Mouse (Mus musculus) midbrain, embryonic 14.5 days (tissue): ENCODE data around the gene Epb41. TPM values are rescaled to one million over a fixed set of nuclear protein-coding genes. Genes with fewer than 3 reads are reported as not detected.

Source experiments
- ATAC-seq: fragments of 200-750 bp; cut with Nextera tagmentation; 2 replicates; pipeline ENCODE4 v1.8.0; 2017; ENCODE audit warnings: moderate number of reproducible peaks, moderate library complexity; ENCODE audit not compliant: low FRiP score, low TSS enrichment
- DNase-seq: peaks from one replicate; pipeline ENCODE4 v3.0.0-alpha.2; 2015
- H3K27ac ChIP-seq: fragments of 300-500 bp; sonication (generic); replicated peaks from 2 replicates; pipeline ENCODE4 v1.5.1; 2014; ENCODE audit warnings: mild to moderate bottlenecking, low read depth, low read length, moderate library complexity
- H3K27me3 ChIP-seq: fragments of 300-500 bp; sonication (generic); 2 replicates; pipeline ENCODE4 v1.6.1; 2014; ENCODE audit warnings: low read length, control low read depth, mixed read lengths; ENCODE audit not compliant: control insufficient read depth, insufficient read depth
- H3K36me3 ChIP-seq: fragments of 300-500 bp; sonication (generic); 2 replicates; pipeline ENCODE4 v1.6.1; 2014; ENCODE audit warnings: low read length, control low read depth; ENCODE audit not compliant: control insufficient read depth, insufficient read depth
- H3K4me1 ChIP-seq: fragments of 300-500 bp; sonication (generic); 2 replicates; pipeline ENCODE4 v1.6.1; 2014; ENCODE audit warnings: mild to moderate bottlenecking, antibody characterized with exemption, low read length, control low read depth; ENCODE audit not compliant: control insufficient read depth, insufficient read depth
- H3K4me2 ChIP-seq: fragments of 300-500 bp; sonication (generic); 2 replicates; pipeline ENCODE4 v1.6.1; 2014; ENCODE audit warnings: mild to moderate bottlenecking, low read length, moderate library complexity
- H3K4me3 ChIP-seq: fragments of 300-500 bp; sonication (generic); replicated peaks from 2 replicates; pipeline ENCODE4 v1.5.1; 2014; ENCODE audit warnings: low read depth, low read length
- H3K9ac ChIP-seq: fragments of 300-500 bp; sonication (generic); replicated peaks from 2 replicates; pipeline ENCODE4 v1.6.1; 2014; ENCODE audit warnings: mild to moderate bottlenecking, low read length, moderate library complexity
- H3K9me3 ChIP-seq: fragments of 300-500 bp; sonication (generic); 2 replicates; pipeline ENCODE4 v1.6.1; 2016; ENCODE audit warnings: low read length, control low read depth, mixed read lengths; ENCODE audit not compliant: control insufficient read depth
- WGBS: fragments of 180-500 bp; shearing (Covaris S2); extraction: QIAGEN DNeasy Blood & Tissue Kit; methylation state at CpG from one replicate; pipeline ENCODE4 v1.1.7; 2014; 5-methylcytosine and 5-hydroxymethylcytosine counted together
- polyA plus RNA-seq: library from polyadenylated mRNA; unstranded; fragments of >200 nt; fragmentation: Nextera tagmentation; extraction: Ambion mirVana; gene quantifications from 2 replicates; pipeline ENCODE4 v1.2.1, GENCODE M21; 2014

Gene Epb41
- polyA plus RNA-seq, 1 experiment from 2014 or later, result 116 TPM

DNA sequence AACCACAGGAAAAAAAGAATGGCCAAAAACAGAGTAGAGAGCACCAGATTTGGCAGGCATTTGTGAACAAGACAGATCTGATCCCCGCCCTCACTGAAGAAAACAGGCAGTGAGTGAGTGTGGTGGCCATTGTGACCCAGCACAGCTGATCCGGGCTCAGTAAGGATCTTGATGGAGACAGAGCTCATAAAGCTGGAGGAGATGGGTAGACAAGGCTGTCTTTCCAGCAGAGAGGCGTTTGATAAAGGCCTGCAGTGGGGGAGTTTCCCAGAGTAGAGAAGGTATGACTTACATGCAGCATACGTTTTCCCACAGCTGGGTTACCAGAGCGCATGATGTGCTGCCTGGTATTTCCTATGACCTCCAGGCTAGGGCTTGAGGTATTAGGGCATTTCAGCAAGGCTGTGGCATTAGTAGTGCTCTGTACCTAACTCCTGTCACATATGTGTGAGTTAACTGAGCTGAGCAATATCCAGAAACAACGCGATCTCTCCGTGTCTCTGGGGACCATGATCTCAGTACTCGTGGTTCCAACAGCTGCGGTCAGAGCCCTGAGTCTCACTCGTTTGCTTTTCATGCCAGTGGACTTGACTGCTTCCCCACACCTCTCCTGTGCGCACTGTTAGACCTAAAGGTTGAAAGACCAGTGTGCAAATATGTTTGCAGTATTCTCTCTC is 176.5 kb downstream of the Epb41 start:
- H3K36me3 ChIP-seq, result peaks cover 71% of the 10 kb centered on the region
- H3K9me3 ChIP-seq, result no peaks in the 10 kb centered on the region
- ATAC-seq, result no peak
- H3K9ac ChIP-seq, result no peak overlapping the region
- no peaks in the 10 kb centered on the region for H3K27me3 ChIP-seq
- no peak overlapping the region for H3K4me3 ChIP-seq
- 82% methylated on average over 12 of the region's 12 CpGs for WGBS
- H3K4me2 ChIP-seq, result no peak overlapping the region
- H3K27ac ChIP-seq, result no peak overlapping the region
- no peak for DNase-seq
- no peaks in the 10 kb centered on the region for H3K4me1 ChIP-seq

DNA sequence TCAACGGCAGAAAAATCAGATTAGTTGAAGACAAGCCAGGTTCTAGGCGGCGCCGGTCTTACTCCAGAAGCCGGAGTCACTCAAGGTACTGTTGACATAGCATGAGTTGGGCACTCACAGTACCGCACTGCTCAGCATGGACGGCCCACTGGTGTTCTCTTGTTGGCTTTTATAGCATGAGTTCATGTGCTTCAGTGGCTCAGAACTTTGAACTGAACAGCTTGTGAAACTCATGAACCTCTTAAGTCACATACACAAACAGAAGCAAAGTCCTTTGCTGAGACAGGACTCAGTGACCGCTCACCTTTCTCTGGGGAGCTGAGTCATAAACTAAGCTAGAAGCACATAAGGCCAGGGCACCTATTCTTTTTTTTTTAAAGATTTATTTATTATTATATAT is 177.3 kb downstream of the Epb41 start:
- H3K4me3 ChIP-seq, result no peak overlapping the region
- H3K4me2 ChIP-seq, result no peak overlapping the region
- H3K36me3 ChIP-seq, result peaks cover 78% of the 10 kb centered on the region
- no peaks in the 10 kb centered on the region for H3K4me1 ChIP-seq
- DNase-seq (no peak), ATAC-seq (no peak)
- H3K27ac ChIP-seq, result no peak overlapping the region
- no peaks in the 10 kb centered on the region for H3K9me3 ChIP-seq
- H3K27me3 ChIP-seq, result no peaks in the 10 kb centered on the region
- H3K9ac ChIP-seq, result no peak overlapping the region
- WGBS, result 98% methylated on average over 8 of the region's 8 CpGs

DNA sequence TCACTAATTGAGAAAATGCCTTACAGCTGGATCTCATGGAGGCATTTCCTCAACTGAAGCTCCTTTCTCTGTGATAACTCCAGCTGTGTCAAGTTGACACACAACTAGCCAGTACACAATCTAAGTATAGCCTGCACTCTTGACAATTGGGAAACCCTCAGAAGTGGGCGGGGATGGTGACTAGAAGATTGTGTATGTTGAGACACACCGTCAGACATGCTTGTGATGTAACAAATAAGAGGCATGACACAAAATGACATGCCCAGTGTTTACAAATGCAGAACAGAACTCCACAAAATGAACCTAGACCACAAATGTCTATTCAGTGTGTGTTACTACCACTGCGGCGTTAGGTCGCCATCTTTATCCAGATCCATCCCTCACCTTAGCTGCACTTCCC is 178.0 kb downstream of the Epb41 start:
- DNase-seq, result no peak
- no peak overlapping the region for H3K4me2 ChIP-seq
- no peaks in the 10 kb centered on the region for H3K9me3 ChIP-seq
- no peaks in the 10 kb centered on the region for H3K4me1 ChIP-seq
- no peak overlapping the region for H3K27ac ChIP-seq
- H3K36me3 ChIP-seq, result peaks cover 82% of the 10 kb centered on the region
- WGBS, result 99% methylated on average over 5 of the region's 5 CpGs
- no peaks in the 10 kb centered on the region for H3K27me3 ChIP-seq
- H3K9ac ChIP-seq, result no peak overlapping the region
- no peak overlapping the region for H3K4me3 ChIP-seq
- no peak for ATAC-seq

DNA sequence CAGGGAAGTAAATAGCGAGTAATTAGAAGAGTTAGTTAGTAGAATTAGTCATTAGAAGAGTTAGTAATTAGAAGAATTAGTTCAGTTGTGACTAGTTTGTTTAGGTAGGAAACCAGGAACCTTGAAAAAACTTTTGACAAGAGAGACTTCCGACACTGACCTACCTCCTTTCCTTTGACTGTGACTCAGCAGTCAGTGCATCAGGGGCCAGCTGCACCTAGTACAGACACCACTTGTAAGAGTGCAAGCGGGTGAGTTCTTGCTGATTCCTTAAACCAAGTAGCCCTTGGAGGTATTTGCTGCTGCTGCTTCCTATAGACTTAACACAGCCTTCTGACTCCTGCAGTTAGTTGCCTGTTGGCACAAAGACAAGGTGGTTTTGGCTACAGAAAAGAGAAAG is 184.4 kb downstream of the Epb41 start:
- 90% methylated on average over 3 of the region's 3 CpGs for WGBS
- DNase-seq, result no peak
- H3K36me3 ChIP-seq, result peaks cover 46% of the 10 kb centered on the region
- H3K9me3 ChIP-seq, result no peaks in the 10 kb centered on the region
- no peak overlapping the region for H3K27ac ChIP-seq
- no peaks in the 10 kb centered on the region for H3K27me3 ChIP-seq
- no peak overlapping the region for H3K4me3 ChIP-seq
- H3K4me1 ChIP-seq, result no peaks in the 10 kb centered on the region
- H3K4me2 ChIP-seq, result no peak overlapping the region
- ATAC-seq, result no peak
- no peak overlapping the region for H3K9ac ChIP-seq

DNA sequence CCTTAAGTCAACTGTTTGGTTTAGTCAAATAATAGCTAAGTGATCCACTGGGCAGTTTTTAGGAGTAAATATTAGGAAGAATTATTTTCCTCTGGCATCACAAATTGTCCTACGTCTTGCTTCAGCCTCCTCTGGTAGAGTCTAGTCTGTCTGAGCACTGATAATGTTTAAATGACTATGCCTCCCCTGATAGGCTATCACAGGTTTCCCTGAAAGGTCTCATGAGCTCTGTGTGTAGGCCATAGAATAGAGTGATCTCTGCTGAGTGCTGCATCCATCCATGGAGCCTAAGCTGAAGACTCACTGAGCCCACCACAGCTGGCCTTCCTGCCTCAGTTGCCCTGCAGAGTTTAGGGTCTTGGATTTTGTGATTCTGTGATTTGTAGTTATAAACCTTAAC is 186.6 kb downstream of the Epb41 start:
- H3K27ac ChIP-seq, result no peak overlapping the region
- no peak for DNase-seq
- H3K27me3 ChIP-seq, result no peaks in the 10 kb centered on the region
- H3K4me3 ChIP-seq, result no peak overlapping the region
- no peaks in the 10 kb centered on the region for H3K9me3 ChIP-seq
- ATAC-seq, result no peak
- 91% methylated on average over 1 of the region's 1 CpGs for WGBS
- H3K4me2 ChIP-seq, result no peak overlapping the region
- no peak overlapping the region for H3K9ac ChIP-seq
- H3K4me1 ChIP-seq, result 0 out of 2 replicates have a peak, but pooled peaks cover 2% of the 10 kb centered on the region
- H3K36me3 ChIP-seq, result peaks cover 35% of the 10 kb centered on the region

DNA sequence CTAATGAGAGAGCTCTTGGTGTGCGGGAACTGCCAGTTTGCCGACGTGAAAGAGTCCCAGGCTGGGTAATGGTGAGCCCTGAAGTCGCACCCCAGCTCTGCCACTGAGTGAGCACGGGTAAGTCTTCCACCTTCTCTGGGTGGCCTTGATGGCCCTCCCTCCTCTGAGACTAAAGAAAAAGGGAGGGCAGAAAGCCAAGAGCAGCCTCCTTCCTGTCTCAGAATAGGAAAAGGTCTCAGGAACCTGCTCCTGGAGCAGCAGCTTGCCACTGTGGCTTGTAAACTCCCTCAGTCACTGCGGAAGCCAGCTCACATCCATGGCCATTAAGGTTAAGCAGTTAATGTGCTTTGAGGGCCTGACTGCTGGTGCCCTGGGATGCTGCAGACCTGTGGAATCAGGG is 189.7 kb downstream of the Epb41 start:
- Histone ChIP-seq H3K4me3 (no peak overlapping the region), H3K36me3 (peaks cover 14% of the 10 kb centered on the region), H3K9me3 (no peaks in the 10 kb centered on the region), H3K4me1 (peaks cover 14% of the 10 kb centered on the region; the same call in 1 of the 2 replicates), H3K9ac (no peak overlapping the region), H3K27me3 (no peaks in the 10 kb centered on the region), H3K27ac (no peak overlapping the region), H3K4me2 (no peak overlapping the region)
- WGBS, result 81% methylated on average over 6 of the region's 6 CpGs
- no peak for ATAC-seq
- no peak for DNase-seq

DNA sequence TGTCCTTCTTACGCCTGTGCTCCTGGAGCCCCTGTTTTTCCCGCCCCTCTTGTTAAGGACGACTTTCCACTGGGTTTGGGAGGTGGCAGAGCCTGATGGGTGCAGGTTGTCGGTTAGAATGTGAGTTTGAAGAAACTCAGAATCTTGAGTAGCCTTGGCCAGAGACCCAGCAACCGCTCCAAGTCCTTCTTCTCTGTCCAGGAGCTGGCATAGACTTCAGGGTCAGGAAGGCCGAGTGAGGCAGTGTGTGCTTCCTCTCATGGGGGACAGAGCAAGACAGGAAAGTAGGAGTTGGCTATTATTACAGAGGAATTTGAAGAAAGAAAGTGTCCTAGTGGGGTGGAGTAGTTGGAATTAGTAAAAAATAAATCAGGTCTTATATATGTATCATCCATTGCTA is 191.6 kb downstream of the Epb41 start:
- no peaks in the 10 kb centered on the region for H3K27me3 ChIP-seq
- H3K36me3 ChIP-seq, result peaks cover 14% of the 10 kb centered on the region
- no peak overlapping the region for H3K9ac ChIP-seq
- H3K4me2 ChIP-seq, result no peak overlapping the region
- ATAC-seq (no peak), DNase-seq (no peak)
- 79% methylated on average over 6 of the region's 6 CpGs for WGBS
- peaks cover 21% of the 10 kb centered on the region for H3K4me1 ChIP-seq
- no peak overlapping the region for H3K27ac ChIP-seq
- H3K4me3 ChIP-seq, result no peak overlapping the region
- no peaks in the 10 kb centered on the region for H3K9me3 ChIP-seq

DNA sequence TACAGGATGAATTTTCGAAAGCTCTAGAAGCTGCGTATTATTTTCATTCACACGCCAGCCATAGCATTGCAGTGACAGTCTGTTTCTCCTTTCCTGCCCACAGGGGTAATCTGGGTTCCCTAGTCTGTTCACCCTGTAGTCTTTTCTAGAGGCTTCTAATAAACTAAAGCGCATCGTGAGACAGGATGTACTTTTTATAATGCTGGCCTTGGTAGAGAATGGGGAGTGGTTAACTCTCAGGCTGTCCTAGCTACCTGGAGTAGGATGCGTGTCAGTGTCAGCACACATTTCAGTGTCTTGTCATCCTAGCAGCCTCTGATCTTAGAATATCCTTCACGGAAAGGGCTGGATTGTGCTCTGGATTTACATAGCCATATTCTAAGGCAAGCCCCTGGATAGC is 193.8 kb downstream of the Epb41 start:
- DNase-seq (no peak), ATAC-seq (no peak)
- WGBS, result 84% methylated on average over 7 of the region's 7 CpGs
- Histone ChIP-seq H3K4me2 (no peak overlapping the region), H3K4me1 (peaks cover 32% of the 10 kb centered on the region), H3K9ac (no peak overlapping the region), H3K36me3 (peaks cover 12% of the 10 kb centered on the region), H3K4me3 (no peak overlapping the region), H3K27ac (no peak overlapping the region), H3K27me3 (no peaks in the 10 kb centered on the region), H3K9me3 (no peaks in the 10 kb centered on the region)

DNA sequence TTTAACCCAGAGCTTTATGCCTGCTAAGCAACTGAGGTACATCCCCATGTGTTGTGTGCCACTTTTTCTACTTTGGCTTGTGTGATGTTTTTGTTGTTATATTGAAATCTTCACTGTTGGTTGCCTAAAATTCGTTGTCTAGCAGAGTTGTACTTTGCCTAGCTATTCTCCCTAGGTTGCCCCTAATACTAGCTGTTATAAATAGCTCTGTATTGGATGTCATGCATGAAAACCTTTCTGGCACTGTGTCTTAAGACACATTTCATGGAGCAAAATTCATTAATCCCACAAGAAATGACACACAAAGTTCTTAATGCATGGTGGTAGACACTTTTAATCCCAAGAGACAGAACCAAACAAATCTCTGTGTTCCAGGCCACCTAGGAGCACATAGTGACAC is 195.4 kb downstream of the Epb41 start:
- H3K27ac ChIP-seq, result no peak overlapping the region
- H3K36me3 ChIP-seq, result no peaks in the 10 kb centered on the region
- no peak overlapping the region for H3K4me3 ChIP-seq
- no peaks in the 10 kb centered on the region for H3K9me3 ChIP-seq
- WGBS, result 43% methylated on average over 1 of the region's 1 CpGs
- H3K27me3 ChIP-seq, result no peaks in the 10 kb centered on the region
- H3K4me1 ChIP-seq, result peaks cover 45% of the 10 kb centered on the region
- DNase-seq (no peak), ATAC-seq (no peak)
- H3K9ac ChIP-seq, result no peak overlapping the region
- no peak overlapping the region for H3K4me2 ChIP-seq
